Mouse (Mus musculus): ENCODE measurements around the gene Psmd2.

- TF ChIP-seq CTCF (IDR thresholded peaks at IDR 0.05; ENCODE audit: insufficient read depth, low read depth, low read length) (no peak), POLR2A (IDR thresholded peaks at IDR 0.05; ENCODE audit: insufficient read depth, low read depth, low read length) (no peak)
Observed at GRCm38 (mm10) chr16:20651947-20652310, 477 bp downstream of the Psmd2 start.

Data from olfactory bulb, adult 2 months (tissue).